Mouse (Mus musculus) MEL (cell line): ENCODE results near the gene Iqcf5. TPM values are rescaled to one million over a fixed set of nuclear protein-coding genes. Genes with fewer than 3 reads are reported as not detected.
"Not testable (repeated sequence)": the region's sequence is repeated elsewhere in the genome, so short reads cannot be mapped to it uniquely, and the experiment has no call there.

Experiments
- DNase-seq: peaks from one replicate; pipeline ENCODE4 v3.0.0; 2011; ENCODE audit warnings: low read depth, low spot score
- H3K27ac ChIP-seq: 2 replicates; pipeline ENCODE4 v1.5.1; 2012; ENCODE audit warnings: low read depth, mild to moderate bottlenecking, control low read depth, low read length, moderate library complexity; ENCODE audit not compliant: control insufficient read depth
- H3K27me3 ChIP-seq, 2 experiments: fragments of 150-350 bp in 1 of 2; sonication (generic) in 1 of 2; 2 replicates each; pipeline ENCODE4 v1.6.1; 2012; ENCODE audit warnings: low read length in 2 of 2, mild to moderate bottlenecking in 2 of 2, improper control_type of control experiment in 1 of 2, moderate library complexity in 1 of 2; ENCODE audit not compliant: insufficient read depth in 2 of 2, control insufficient read depth in 1 of 2
- H3K36me3 ChIP-seq, 2 experiments: 2 replicates each; pipeline ENCODE4 v1.6.1; 2012 to 2014; ENCODE audit warnings: low read length in 2 of 2, improper control_type of control experiment in 1 of 2, inconsistent platforms in 1 of 2, mild to moderate bottlenecking in 1 of 2; ENCODE audit not compliant: insufficient read depth in 2 of 2, control insufficient read depth in 1 of 2
- H3K4me1 ChIP-seq, 2 experiments: fragments of 150-350 bp in 1 of 2; sonication (generic) in 1 of 2; 2 replicates each; pipeline ENCODE4 v1.6.1; 2012; ENCODE audit warnings: low read length in 2 of 2, improper control_type of control experiment in 1 of 2, mild to moderate bottlenecking in 1 of 2; ENCODE audit not compliant: insufficient read depth in 2 of 2, control insufficient read depth in 1 of 2
- H3K4me3 ChIP-seq, 2 experiments: fragments of 150-350 bp in 1 of 2; sonication (generic) in 1 of 2; 2 replicates each; pipeline ENCODE4 v1.5.1; 2012; ENCODE audit warnings: low read depth in 2 of 2, low read length in 2 of 2, mild to moderate bottlenecking in 2 of 2, moderate library complexity in 2 of 2, control low read depth in 1 of 2, improper control_type of control experiment in 1 of 2; ENCODE audit not compliant: control insufficient read depth in 1 of 2, insufficient read depth in 1 of 2
- H3K79me2 ChIP-seq: 2 replicates; pipeline ENCODE4 v1.6.1; 2012; ENCODE audit warnings: mild to moderate bottlenecking, low read length, moderate library complexity; ENCODE audit not compliant: control insufficient read depth, poor library complexity, insufficient read depth
- H3K9ac ChIP-seq: 2 replicates; pipeline ENCODE4 v1.6.1; 2012; ENCODE audit warnings: low read depth, mild to moderate bottlenecking, control low read depth, low read length, moderate library complexity; ENCODE audit not compliant: control insufficient read depth, poor library complexity, severe bottlenecking
- H3K9me3 ChIP-seq: fragments of 150-350 bp; sonication (generic); replicated peaks from 2 replicates; pipeline ENCODE4 v1.6.1; 2012; ENCODE audit warnings: mild to moderate bottlenecking, low read length, improper control_type of control experiment, moderate library complexity; ENCODE audit not compliant: insufficient read depth
- BHLHE40 ChIP-seq: IDR thresholded peaks from 2 replicates; pipeline ENCODE4 v1.6.1; 2012; ENCODE audit warnings: low read depth, mild to moderate bottlenecking, inconsistent platforms, low read length, improper control_type of control experiment, borderline replicate concordance
- CHD1 ChIP-seq: IDR thresholded peaks from 2 replicates; pipeline ENCODE4 v1.6.1; 2012; ENCODE audit warnings: low read depth, mild to moderate bottlenecking, inconsistent platforms, low read length, improper control_type of control experiment
- CHD2 ChIP-seq: IDR thresholded peaks from 2 replicates; pipeline ENCODE4 v1.6.1; 2011; ENCODE audit warnings: low read length, improper control_type of control experiment
- CTCF ChIP-seq, 3 experiments: IDR thresholded peaks in 2 of 3; conservative IDR thresholded peaks in 1 of 3; 2 replicates each; pipeline ENCODE4 v1.5.1; 2011 to 2012; ENCODE audit warnings: low read length in 3 of 3, low read depth in 2 of 3, mild to moderate bottlenecking in 2 of 3, improper control_type of control experiment in 1 of 3, inconsistent platforms in 1 of 3, mixed read lengths in 1 of 3, moderate library complexity in 1 of 3; ENCODE audit not compliant: control insufficient read depth in 1 of 3, insufficient read depth in 1 of 3, poor library complexity in 1 of 3, severe bottlenecking in 1 of 3
- EP300 ChIP-seq, 2 experiments: IDR thresholded peaks; 2 replicates each; pipeline ENCODE4 v1.6.1; 2011; ENCODE audit warnings: improper control_type of control experiment in 2 of 2, low read length in 2 of 2, low read depth in 1 of 2, mild to moderate bottlenecking in 1 of 2
- ETS1 ChIP-seq: IDR thresholded peaks from 2 replicates; pipeline ENCODE4 v1.6.1; 2012; ENCODE audit warnings: low read depth, mild to moderate bottlenecking, inconsistent platforms, low read length, improper control_type of control experiment, moderate library complexity
- GABPA ChIP-seq: IDR thresholded peaks from 2 replicates; pipeline ENCODE4 v1.6.1; 2012; ENCODE audit warnings: low read depth, mild to moderate bottlenecking, inconsistent platforms, low read length, improper control_type of control experiment, moderate library complexity
- GATA1 ChIP-seq: IDR thresholded peaks from 2 replicates; pipeline ENCODE4 v1.6.1; 2011; ENCODE audit warnings: low read depth, low read length, improper control_type of control experiment
- JUND ChIP-seq: IDR thresholded peaks from 2 replicates; pipeline ENCODE4 v1.6.1; 2011; ENCODE audit warnings: low read depth, mild to moderate bottlenecking, improper control_type of control experiment, low read length
- KAT2A ChIP-seq: conservative IDR thresholded peaks from 2 replicates; pipeline ENCODE4 v1.6.1; 2012; ENCODE audit warnings: low read depth, low read length, improper control_type of control experiment, inconsistent platforms
- MAFK ChIP-seq: IDR thresholded peaks from 2 replicates; pipeline ENCODE4 v1.6.1; 2011; ENCODE audit warnings: low read depth, mild to moderate bottlenecking, low read length, improper control_type of control experiment, borderline replicate concordance
- MAZ ChIP-seq: IDR thresholded peaks from 2 replicates; pipeline ENCODE4 v1.6.1; 2012; ENCODE audit warnings: low read depth, mild to moderate bottlenecking, inconsistent platforms, low read length, improper control_type of control experiment
- MXI1 ChIP-seq: IDR thresholded peaks from 2 replicates; pipeline ENCODE4 v1.6.1; 2011; ENCODE audit warnings: mild to moderate bottlenecking, low read depth, low read length, improper control_type of control experiment
- MYB ChIP-seq: IDR thresholded peaks from 2 replicates; pipeline ENCODE4 v1.6.1; 2011; ENCODE audit warnings: mild to moderate bottlenecking, low read depth, low read length, improper control_type of control experiment
- NELFE ChIP-seq: IDR thresholded peaks from 2 replicates; pipeline ENCODE4 v1.6.1; 2011; ENCODE audit warnings: low read depth, low read length, improper control_type of control experiment
- POLR2A ChIP-seq, 2 experiments: IDR thresholded peaks; 2 replicates each; pipeline ENCODE4 v1.6.1; 2011 to 2012; ENCODE audit warnings: low read length in 2 of 2, mild to moderate bottlenecking in 2 of 2, control low read depth in 1 of 2, improper control_type of control experiment in 1 of 2, low read depth in 1 of 2, moderate library complexity in 1 of 2; ENCODE audit not compliant: control insufficient read depth in 1 of 2, insufficient read depth in 1 of 2, poor library complexity in 1 of 2
- POLR2AphosphoS5 ChIP-seq: IDR thresholded peaks from 2 replicates; pipeline ENCODE4 v1.6.1; 2012; ENCODE audit warnings: low read depth, borderline replicate concordance, mild to moderate bottlenecking, inconsistent platforms, low read length, moderate library complexity, mixed read lengths
- RAD21 ChIP-seq: IDR thresholded peaks from 2 replicates; pipeline ENCODE4 v1.6.1; 2011; ENCODE audit warnings: mild to moderate bottlenecking, low read depth, low read length, improper control_type of control experiment
- SIN3A ChIP-seq: IDR thresholded peaks from 2 replicates; pipeline ENCODE4 v1.6.1; 2012; ENCODE audit warnings: low read length, improper control_type of control experiment, inconsistent platforms
- TBP ChIP-seq: IDR thresholded peaks from 2 replicates; pipeline ENCODE4 v1.8.0; 2011; ENCODE audit warnings: low read depth, low read length, improper control_type of control experiment
- ZC3H11A ChIP-seq: IDR thresholded peaks from 2 replicates; pipeline ENCODE4 v1.6.1; 2012; ENCODE audit warnings: low read depth, mild to moderate bottlenecking, inconsistent platforms, low read length, improper control_type of control experiment
- ZNF384 ChIP-seq: IDR thresholded peaks from 2 replicates; pipeline ENCODE4 v1.6.1; 2012; ENCODE audit warnings: low read depth, mild to moderate bottlenecking, inconsistent platforms, low read length, improper control_type of control experiment
- polyA plus RNA-seq, 2 experiments: library from polyadenylated mRNA; stranded (reverse) in 1 of 2; unstranded in 1 of 2; fragments of >175 nt in 1 of 2; fragments of >200 nt in 1 of 2; gene quantifications; 2 replicates each; pipeline versions ENCODE4 v1.2.1 to v1.2.4; 2012; ENCODE audit warnings: low replicate concordance in 2 of 2, low read depth in 1 of 2; ENCODE audit not compliant: insufficient read length in 2 of 2, insufficient read depth in 1 of 2, missing spikeins in 1 of 2
- total RNA-seq: library from RNA; depleted of rRNA; stranded (reverse); fragments of 300-350 nt; gene quantifications from 2 replicates; pipeline ENCODE4 v1.2.3, GENCODE M21; 2012

Gene Iqcf5
- total and polyA plus RNA-seq, 3 experiments, result 0.81 to 1.5 TPM; not detected in 1

- Histone ChIP-seq H3K36me3 (no peaks in the 10 kb centered on the region; a peak in 1 of 4 replicates), H3K4me1 (no peaks in the 10 kb centered on the region), H3K9me3 (no peaks in the 10 kb centered on the region), H3K9ac (no peak overlapping the region), H3K27me3 (no peaks in the 10 kb centered on the region), H3K27ac (no peak overlapping the region), H3K79me2 (peaks cover 3% of the 10 kb centered on the region), H3K4me3 (no peak overlapping the region)
- TF ChIP-seq ZC3H11A, result no peak
- TF ChIP-seq TBP, result no peak
- TF ChIP-seq CHD2, result no peak
- TF ChIP-seq SIN3A, result no peak
- no peak for TF ChIP-seq CTCF (IDR thresholded peaks at IDR 0.05 in 2 of 3, conservative IDR thresholded peaks at IDR 0.05 in 1 of 3; ENCODE audit: control insufficient read depth in 1 of 3, insufficient read depth in 1 of 3, low read depth in 2 of 3, low read length in 3 of 3, poor library complexity in 1 of 3, severe bottlenecking in 1 of 3)
- no peak for TF ChIP-seq KAT2A
- TF ChIP-seq JUND, result no peak
- TF ChIP-seq POLR2AphosphoS5, result no peak
- TF ChIP-seq BHLHE40, result no peak
- no peak for TF ChIP-seq MYB
- TF ChIP-seq EP300 (IDR thresholded peaks at IDR 0.05; ENCODE audit: low read depth in 1 of 2, low read length in 2 of 2), result no peak
- no peak for TF ChIP-seq POLR2A (IDR thresholded peaks at IDR 0.05; ENCODE audit: control insufficient read depth in 1 of 2, insufficient read depth in 1 of 2, low read depth in 1 of 2, low read length in 2 of 2, poor library complexity in 1 of 2)
- no peak for TF ChIP-seq RAD21
- no peak for DNase-seq
Observed at GRCm38 (mm10) chr9:106485076-106485475, 29.3 kb upstream of the Iqcf5 start.

- H3K27me3 ChIP-seq, H3K36me3 ChIP-seq, H3K9me3 ChIP-seq, H3K27ac ChIP-seq, DNase-seq, H3K4me1 ChIP-seq, H3K9ac ChIP-seq, H3K79me2 ChIP-seq, H3K4me3 ChIP-seq: not testable (repeated sequence)
Observed at GRCm38 (mm10) chr9:106487602-106488001, 26.8 kb upstream of the Iqcf5 start.

DNA sequence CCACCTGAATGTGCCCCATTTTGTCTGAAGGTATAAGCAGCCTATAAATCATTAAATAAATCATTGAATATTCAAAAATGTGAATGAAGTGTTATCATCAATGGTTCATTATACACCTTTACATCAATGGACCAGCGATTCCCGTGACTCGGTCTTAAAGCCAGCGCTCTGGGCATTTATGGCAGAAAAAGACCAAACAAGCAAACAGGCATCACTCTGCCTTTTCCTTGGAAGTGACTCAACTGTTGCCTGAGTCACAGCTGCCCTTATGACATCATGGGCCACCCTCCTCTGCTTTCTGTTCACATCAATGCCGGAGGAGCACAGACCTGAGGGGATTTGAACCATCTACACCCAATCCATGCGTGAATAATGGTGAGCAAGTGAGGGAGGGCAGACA, 14.7 kb upstream of the Iqcf5 start, which contains the start of gene Iqcf1:
Gene Iqcf1 (plus strand): TSS at position 301 of the 400 bp plus-strand sequence.
- Histone ChIP-seq H3K27ac (no peak within 1 kb of the TSS), H3K36me3 (no peaks in the 10 kb centered on the region), H3K27me3 (no peaks in the 10 kb centered on the region), H3K4me1 (no peaks in the 10 kb centered on the region), H3K79me2 (no peaks in the 10 kb centered on the region), H3K9ac (no peak within 1 kb of the TSS), H3K4me3 (no peak within 1 kb of the TSS), H3K9me3 (no peaks in the 10 kb centered on the region)
- no peak for DNase-seq
- no peak for TF ChIP-seq POLR2AphosphoS5
- TF ChIP-seq GATA1, result no peak
- no peak for TF ChIP-seq CHD1
- no peak for TF ChIP-seq RAD21
- no peak for TF ChIP-seq MAFK
- TF ChIP-seq NELFE, result no peak
- TF ChIP-seq GABPA, result no peak
- no peak for TF ChIP-seq MXI1
- no peak for TF ChIP-seq MAZ
- no peak for TF ChIP-seq ETS1
- TF ChIP-seq EP300 (IDR thresholded peaks at IDR 0.05; ENCODE audit: low read depth in 1 of 2, low read length in 2 of 2), result no peak
- no peak for TF ChIP-seq KAT2A
- TF ChIP-seq CTCF (IDR thresholded peaks at IDR 0.05 in 2 of 3, conservative IDR thresholded peaks at IDR 0.05 in 1 of 3; ENCODE audit: control insufficient read depth in 1 of 3, insufficient read depth in 1 of 3, low read depth in 2 of 3, low read length in 3 of 3, poor library complexity in 1 of 3, severe bottlenecking in 1 of 3), result no peak
- no peak for TF ChIP-seq ZNF384
